Mouse (Mus musculus): ENCODE data around the gene Mxi1.

- TF ChIP-seq CTCF (IDR thresholded peaks at IDR 0.05; ENCODE audit: low read depth), result peak; percentile 32
- no peak for TF ChIP-seq EP300 (optimal IDR thresholded peaks at IDR 0.05)
Observed at GRCm38 (mm10) chr19:53314530-53315208, 4.4 kb downstream of the Mxi1 start.
